Mouse (Mus musculus) forebrain, embryonic 10.5 days (tissue): Measurements from ENCODE around the gene Kdm4d. TPM values are rescaled to one million over a fixed set of nuclear protein-coding genes. Genes with fewer than 3 reads are reported as not detected.
A peak's percentile ranks its signal among the peaks of the same experiment; 100 is the strongest.

ENCODE experiments used
- DNase-seq: peaks from one replicate; pipeline ENCODE4 v3.0.0-alpha.2; 2017; ENCODE audit warnings: low spot score; ENCODE audit errors: extremely low spot score
- H3K27ac ChIP-seq: fragments of 300-500 bp; sonication (generic); 2 replicates; pipeline ENCODE4 v1.5.1; 2016; ENCODE audit warnings: mild to moderate bottlenecking
- H3K27me3 ChIP-seq: fragments of 300-500 bp; sonication (generic); 2 replicates; pipeline ENCODE4 v1.6.1; 2016; ENCODE audit warnings: mild to moderate bottlenecking; ENCODE audit not compliant: poor library complexity, severe bottlenecking
- H3K36me3 ChIP-seq: fragments of 300-500 bp; sonication (generic); replicated peaks from 2 replicates; pipeline ENCODE4 v1.6.1; 2016; ENCODE audit warnings: mild to moderate bottlenecking, moderate library complexity
- H3K4me1 ChIP-seq: fragments of 300-500 bp; sonication (generic); 2 replicates; pipeline ENCODE4 v1.6.1; 2016
- H3K4me3 ChIP-seq: fragments of 300-500 bp; sonication (generic); 2 replicates; pipeline ENCODE4 v1.5.1; 2016; ENCODE audit warnings: mild to moderate bottlenecking, moderate library complexity
- H3K9me3 ChIP-seq: fragments of 300-500 bp; sonication (generic); 2 replicates; pipeline ENCODE4 v1.6.1; 2016; ENCODE audit warnings: mild to moderate bottlenecking, moderate library complexity
- whole genome bisulfite sequencing: fragments of 180-500 bp; shearing (Covaris S2); methylation state at CpG from one replicate; pipeline ENCODE4 v1.1.7; 2016; 5-methylcytosine and 5-hydroxymethylcytosine counted together
- polyA plus RNA-seq: library from polyadenylated mRNA; unstranded; fragments of >200 nt; fragmentation: Nextera tagmentation; extraction: Ambion mirVana; gene quantifications from 2 replicates; pipeline ENCODE4 v1.2.1, GENCODE M21; 2016

Gene Kdm4d
- 0.16 and 0.30 TPM in 2 replicates for polyA plus RNA-seq

DNA sequence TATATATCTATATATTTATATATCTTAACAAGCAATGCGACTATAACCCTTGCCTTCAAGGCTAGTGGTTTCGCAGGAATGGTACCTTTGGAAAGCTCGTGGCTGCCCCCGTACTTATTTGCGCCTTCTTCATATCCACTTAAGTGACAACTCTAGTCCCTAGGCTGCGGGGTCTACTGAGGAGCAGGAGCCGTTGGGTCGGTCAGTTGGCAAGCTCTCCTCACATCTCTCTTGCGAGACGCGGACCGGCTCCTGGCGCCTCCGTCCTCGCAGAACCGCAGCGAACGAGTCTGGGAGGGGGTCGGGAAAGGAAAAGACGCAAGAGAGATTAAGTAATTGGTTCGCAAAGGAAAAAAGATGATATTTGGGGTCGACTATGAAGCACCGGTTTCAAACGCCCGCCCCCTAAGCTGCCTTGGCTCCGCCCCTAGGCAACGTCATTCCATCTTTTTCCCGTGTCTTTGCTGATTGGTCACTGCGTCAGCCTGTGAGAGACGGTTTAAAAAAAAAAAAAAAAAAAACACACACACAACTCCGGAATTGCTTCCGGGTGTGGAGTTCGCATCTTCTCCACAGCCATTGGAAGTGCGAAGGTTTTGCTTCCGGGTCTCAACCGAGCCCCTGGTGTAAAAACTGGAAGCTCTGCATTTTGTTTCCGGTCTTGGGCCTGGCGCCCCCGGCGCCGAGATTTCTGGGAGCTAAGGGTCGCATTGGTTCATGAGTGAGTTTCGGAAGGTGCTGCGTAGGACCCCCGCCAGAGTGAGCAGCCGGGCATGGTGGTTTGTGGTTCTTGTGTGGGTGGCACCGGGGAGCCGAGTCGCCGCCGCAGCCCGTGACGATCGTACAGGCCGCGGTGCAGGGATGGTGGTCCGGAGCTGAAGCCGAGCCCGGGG is at the start of gene Kdm4d, which contains the start of gene Cwc15:
Gene Kdm4d (minus strand): TSS at position 460 of the 893 bp plus-strand sequence.
Gene Cwc15 (plus strand): TSS at position 595 of the 893 bp plus-strand sequence.
- H3K4me3 ChIP-seq, result peak within 1 kb of the TSS; percentile 84
- peaks cover 17% of the 10 kb centered on the region for H3K4me1 ChIP-seq
- DNase-seq, result peak; percentile 92
- H3K36me3 ChIP-seq, result peaks cover 32% of the 10 kb centered on the region
- WGBS, result under 1% methylated on average over 59 of the region's 59 CpGs
- H3K9me3 ChIP-seq, result no peaks in the 10 kb centered on the region
- no peaks in the 10 kb centered on the region for H3K27me3 ChIP-seq
- H3K27ac ChIP-seq, result peak within 1 kb of the TSS; percentile 90

DNA sequence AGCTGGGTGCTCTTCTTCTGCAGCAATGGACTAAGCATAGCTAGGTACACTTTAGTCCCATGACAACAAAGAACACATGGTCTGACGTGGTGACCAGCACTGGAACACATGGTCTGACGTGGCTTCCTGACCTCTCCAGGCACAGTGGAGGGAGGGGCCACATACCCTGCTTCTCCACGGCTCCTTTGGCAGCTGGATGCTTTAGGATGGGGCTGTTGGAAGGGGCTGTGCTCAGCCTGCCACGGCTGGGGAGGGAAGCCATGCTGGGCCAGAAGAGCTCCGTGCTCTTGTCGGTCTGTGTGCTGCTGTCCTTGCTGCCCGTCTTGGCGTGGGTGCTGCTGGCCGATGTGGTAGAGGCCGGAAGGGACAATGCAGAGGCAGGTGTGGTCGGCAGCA is 48.1 kb upstream of the Kdm4d start:
- Histone ChIP-seq H3K9me3 (no peaks in the 10 kb centered on the region), H3K4me1 (no peaks in the 10 kb centered on the region), H3K4me3 (no peak overlapping the region), H3K27ac (no peak overlapping the region), H3K27me3 (no peaks in the 10 kb centered on the region), H3K36me3 (peaks cover 100% of the 10 kb centered on the region)
- no peak for DNase-seq
- WGBS, result 78% methylated on average over 11 of the region's 11 CpGs

DNA sequence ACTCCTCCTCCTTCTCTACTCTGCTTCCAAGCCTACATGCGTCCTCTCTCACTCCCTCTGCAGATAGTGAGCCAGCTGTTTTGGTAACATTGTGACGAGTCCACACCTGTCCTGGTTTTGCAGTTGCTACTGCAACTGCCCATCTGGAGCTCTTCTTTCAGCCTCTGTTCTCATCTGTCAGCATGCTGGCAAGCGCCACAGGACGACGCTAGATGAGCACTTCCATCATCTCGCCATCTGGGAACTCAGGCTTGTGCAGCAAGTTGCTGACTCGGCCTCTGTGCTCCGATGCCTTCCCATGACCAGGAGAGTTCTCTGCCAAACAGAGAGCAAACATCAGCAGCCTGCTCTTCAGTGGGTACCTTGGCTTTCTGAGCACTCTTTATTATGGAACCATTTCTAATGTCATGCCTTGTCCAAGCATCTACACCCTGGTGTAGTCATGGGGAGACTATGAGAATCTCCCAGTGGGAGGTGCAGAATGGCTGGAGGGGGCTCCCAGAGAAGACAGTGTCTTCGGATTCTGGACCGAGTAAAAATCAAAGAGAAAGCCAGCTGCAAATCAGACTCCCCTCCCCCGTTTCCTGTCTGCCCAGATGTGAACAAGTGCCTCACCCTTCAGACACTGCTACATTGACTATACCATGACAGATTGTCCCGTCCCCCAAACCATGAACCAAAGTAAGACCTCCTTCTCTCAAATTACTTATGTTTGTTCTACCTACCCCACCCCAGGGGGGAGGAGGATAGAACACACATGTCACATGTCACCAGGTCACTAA is 47.5 kb upstream of the Kdm4d start:
- DNase-seq, result no peak
- Histone ChIP-seq H3K36me3 (peaks cover 100% of the 10 kb centered on the region), H3K4me1 (no peaks in the 10 kb centered on the region), H3K4me3 (no peak overlapping the region), H3K27me3 (no peaks in the 10 kb centered on the region), H3K9me3 (no peaks in the 10 kb centered on the region), H3K27ac (no peak overlapping the region)
- 78% methylated on average over 12 of the region's 12 CpGs for WGBS

- 75% methylated on average over 9 of the region's 9 CpGs for WGBS
- H3K4me3 ChIP-seq, result no peak overlapping the region
- no peaks in the 10 kb centered on the region for H3K9me3 ChIP-seq
- H3K4me1 ChIP-seq, result no peaks in the 10 kb centered on the region
- peaks cover 99% of the 10 kb centered on the region for H3K36me3 ChIP-seq
- H3K27me3 ChIP-seq, result no peaks in the 10 kb centered on the region
- no peak overlapping the region for H3K27ac ChIP-seq
- no peak for DNase-seq
Measured at GRCm38 (mm10) chr9:14544034-14544757, 43.9 kb upstream of the Kdm4d start.

GRCm38 (mm10) chr9:14534833-14535456 is 34.7 kb upstream of the Kdm4d start:
- Histone ChIP-seq H3K4me3 (no peak overlapping the region), H3K27me3 (no peaks in the 10 kb centered on the region), H3K36me3 (peaks cover 14% of the 10 kb centered on the region), H3K9me3 (no peaks in the 10 kb centered on the region; the same call in 1 of the 2 replicates), H3K27ac (no peak overlapping the region), H3K4me1 (peaks cover 11% of the 10 kb centered on the region)
- WGBS, result 89% methylated on average over 9 of the region's 9 CpGs
- no peak for DNase-seq

DNA sequence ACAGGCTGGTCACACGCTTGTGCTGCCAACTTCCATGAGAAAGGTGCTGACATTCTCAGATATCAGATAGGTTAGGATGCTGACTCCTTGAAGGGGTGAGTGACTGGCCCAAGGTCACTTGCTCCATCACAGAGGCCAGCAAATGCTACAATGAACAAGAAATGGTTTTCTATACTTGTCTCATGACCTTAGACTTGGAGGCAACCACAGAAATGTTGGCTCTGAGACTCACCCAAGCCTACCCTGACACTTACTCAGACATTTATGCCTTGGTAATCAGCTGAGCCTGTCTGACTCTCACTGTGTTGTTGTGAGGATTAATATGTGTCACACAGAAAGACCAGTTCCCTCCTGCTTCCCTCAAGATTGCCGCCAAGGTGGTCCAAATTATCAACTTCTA is 33.4 kb upstream of the Kdm4d start:
- no peak for DNase-seq
- peaks cover 11% of the 10 kb centered on the region for H3K4me1 ChIP-seq
- no peak overlapping the region for H3K27ac ChIP-seq
- peaks cover under 1% of the 10 kb centered on the region; the same call in 1 of the 2 replicates for H3K36me3 ChIP-seq
- WGBS, result 85% methylated on average over 2 of the region's 2 CpGs
- no peaks in the 10 kb centered on the region for H3K27me3 ChIP-seq
- H3K9me3 ChIP-seq, result no peaks in the 10 kb centered on the region; the same call in 1 of the 2 replicates
- H3K4me3 ChIP-seq, result no peak overlapping the region

GRCm38 (mm10) chr9:14532283-14532682 is 32.0 kb upstream of the Kdm4d start:
- Histone ChIP-seq H3K4me1 (peaks cover 11% of the 10 kb centered on the region), H3K27me3 (no peaks in the 10 kb centered on the region), H3K4me3 (no peak overlapping the region), H3K36me3 (no peaks in the 10 kb centered on the region), H3K27ac (no peak overlapping the region), H3K9me3 (no peaks in the 10 kb centered on the region; the same call in 1 of the 2 replicates)
- DNase-seq, result peak; percentile 18
- 50% methylated on average over 3 of the region's 3 CpGs for WGBS

- whole genome bisulfite sequencing, result 89% methylated on average over 5 of the region's 5 CpGs
- no peak overlapping the region for H3K4me3 ChIP-seq
Measured at GRCm38 (mm10) chr9:14530004-14530403, 29.7 kb upstream of the Kdm4d start.

DNA sequence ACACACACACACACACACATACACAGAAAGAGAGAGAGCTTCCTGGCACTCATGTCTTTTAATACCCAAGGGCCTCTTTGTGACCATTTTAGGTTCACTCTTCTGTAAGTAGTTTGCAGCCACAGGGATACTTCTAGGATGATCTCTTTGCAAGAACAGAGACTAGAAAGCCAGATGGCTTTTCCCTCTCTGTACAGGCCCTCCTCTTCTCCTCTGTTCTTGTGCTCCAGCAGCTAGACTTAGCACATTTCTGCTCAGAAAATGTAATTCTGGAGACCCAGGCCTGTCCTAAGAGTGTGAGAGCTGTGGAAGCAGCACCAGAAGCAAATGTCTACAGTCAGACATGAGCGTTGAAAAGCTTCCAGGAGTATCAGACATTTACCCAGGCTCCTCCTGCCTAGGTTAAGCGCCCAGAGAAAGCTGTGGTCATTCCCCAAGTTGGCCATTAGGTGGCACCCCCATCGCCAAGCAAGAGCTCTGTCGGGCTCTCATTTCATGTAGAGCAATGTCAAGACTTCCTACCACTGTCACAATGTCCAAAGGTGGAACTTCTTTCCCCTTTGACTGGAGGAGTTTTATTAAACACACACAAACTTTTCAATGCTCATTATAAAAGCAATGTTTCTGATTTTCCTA is 23.2 kb upstream of the Kdm4d start:
- 13% methylated on average over 4 of the region's 4 CpGs for WGBS
- peak; percentile 51 for DNase-seq

More at GRCm38 (mm10) chr9:14530004-14530403, 29.7 kb upstream of the Kdm4d start:
- no peak overlapping the region for H3K27ac ChIP-seq
- H3K36me3 ChIP-seq, result no peaks in the 10 kb centered on the region
- no peaks in the 10 kb centered on the region; the same call in 1 of the 2 replicates for H3K9me3 ChIP-seq
- peaks cover 11% of the 10 kb centered on the region for H3K4me1 ChIP-seq
- no peak for DNase-seq
- H3K27me3 ChIP-seq, result no peaks in the 10 kb centered on the region

DNA sequence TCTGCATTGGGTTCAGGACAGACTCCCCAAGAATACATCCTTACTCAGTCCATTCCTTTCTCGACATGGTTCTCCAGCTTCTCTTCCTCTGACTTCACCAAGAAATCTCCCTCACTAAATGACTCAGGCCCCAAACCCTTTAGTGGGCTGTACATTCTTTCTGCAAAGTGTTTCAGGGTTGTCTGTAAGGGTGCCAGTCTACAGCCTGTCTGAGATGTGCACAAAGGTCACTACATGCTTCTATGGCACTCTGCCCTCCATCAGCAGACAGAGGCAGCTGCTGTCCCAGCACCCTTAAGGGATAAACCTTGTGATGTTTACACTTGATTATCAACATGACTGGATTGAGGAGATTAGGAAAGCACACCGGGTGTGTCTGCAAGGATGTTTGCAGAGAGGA is 21.4 kb upstream of the Kdm4d start:
- H3K9me3 ChIP-seq, result no peaks in the 10 kb centered on the region
- no peaks in the 10 kb centered on the region for H3K36me3 ChIP-seq
- no peak overlapping the region for H3K4me3 ChIP-seq
- no peak for DNase-seq
- no peaks in the 10 kb centered on the region for H3K4me1 ChIP-seq
- no peak overlapping the region for H3K27ac ChIP-seq
- 61% methylated on average over 2 of the region's 2 CpGs for WGBS
- H3K27me3 ChIP-seq, result no peaks in the 10 kb centered on the region

More for the DNA sequence above, 23.2 kb upstream of the Kdm4d start:
- Histone ChIP-seq H3K4me1 (no peaks in the 10 kb centered on the region), H3K36me3 (no peaks in the 10 kb centered on the region), H3K4me3 (no peak overlapping the region), H3K27ac (no peak overlapping the region), H3K9me3 (no peaks in the 10 kb centered on the region), H3K27me3 (no peaks in the 10 kb centered on the region)

- Histone ChIP-seq H3K4me1 (no peaks in the 10 kb centered on the region), H3K27ac (no peak overlapping the region), H3K9me3 (no peaks in the 10 kb centered on the region), H3K36me3 (no peaks in the 10 kb centered on the region), H3K27me3 (no peaks in the 10 kb centered on the region), H3K4me3 (no peak overlapping the region)
- WGBS, result 73% methylated on average over 3 of the region's 3 CpGs
- DNase-seq, result no peak
Measured at GRCm38 (mm10) chr9:14520971-14521670, 20.8 kb upstream of the Kdm4d start.
